Mouse (Mus musculus) adrenal gland, adult (tissue): Measurements from ENCODE around the gene Abi3bp.

Experiments
- DNase-seq, 2 experiments: peaks; one replicate each; pipeline ENCODE4 v3.0.0; 2022 to 2023; ENCODE audit warnings: low spot score in 1 of 2; ENCODE audit not compliant: inconsistent age in 2 of 2

The Abi3bp gene

GRCm38 (mm10) chr16:56502134-56502533 lies 24.5 kb downstream of the Abi3bp start:
- peak; percentile 64 to 84 for DNase-seq

GRCm38 (mm10) chr16:56503941-56504340 lies 26.3 kb downstream of the Abi3bp start:
- no peak for DNase-seq

- DNase-seq: no peak
These were observed 40.3 kb downstream of the Abi3bp start for GRCm38 (mm10) chr16:56518024-56518423.

GRCm38 (mm10) chr16:56524359-56524758 lies 46.7 kb downstream of the Abi3bp start:
- DNase-seq: no peak

- no peak for DNase-seq
These were observed 48.8 kb downstream of the Abi3bp start for GRCm38 (mm10) chr16:56526482-56526881.

GRCm38 (mm10) chr16:56528079-56528688 lies 50.5 kb downstream of the Abi3bp start:
- peak in 1 of 2 experiments; percentile 44 for DNase-seq

GRCm38 (mm10) chr16:56579536-56579935 lies 101.9 kb downstream of the Abi3bp start:
- DNase-seq: no peak

- peak in 1 of 2 experiments; percentile 18 for DNase-seq
These were observed 115.9 kb downstream of the Abi3bp start for GRCm38 (mm10) chr16:56593581-56593980.

- no peak for DNase-seq
These were observed 117.2 kb downstream of the Abi3bp start for GRCm38 (mm10) chr16:56594866-56595265.

- peak in 1 of 2 experiments; percentile 33 for DNase-seq
These were observed 120.7 kb downstream of the Abi3bp start for GRCm38 (mm10) chr16:56598427-56598826.

GRCm38 (mm10) chr16:56602394-56602793 lies 124.7 kb downstream of the Abi3bp start:
- DNase-seq: peak in 1 of 2 experiments; percentile 29

GRCm38 (mm10) chr16:56610572-56610971 lies 132.9 kb downstream of the Abi3bp start:
- DNase-seq: no peak

GRCm38 (mm10) chr16:56611096-56611867 lies 133.6 kb downstream of the Abi3bp start:
- DNase-seq: peak; percentile 5 to 21

GRCm38 (mm10) chr16:56638544-56638943 lies 160.9 kb downstream of the Abi3bp start:
- no peak for DNase-seq

- no peak for DNase-seq
These were observed 167.6 kb downstream of the Abi3bp start for GRCm38 (mm10) chr16:56645251-56645650.

- DNase-seq: no peak
These were observed 168.9 kb downstream of the Abi3bp start for GRCm38 (mm10) chr16:56646382-56647172.

GRCm38 (mm10) chr16:56655193-56655910 lies 177.7 kb downstream of the Abi3bp start:
- DNase-seq: no peak

- no peak for DNase-seq
These were observed 181.2 kb downstream of the Abi3bp start for GRCm38 (mm10) chr16:56658866-56659265.

- no peak for DNase-seq
These were observed 191.8 kb downstream of the Abi3bp start for GRCm38 (mm10) chr16:56669520-56669919.

GRCm38 (mm10) chr16:56670941-56671340 lies 193.3 kb downstream of the Abi3bp start:
- peak in 1 of 2 experiments; percentile 46 for DNase-seq

- no peak for DNase-seq
These were observed 195.7 kb downstream of the Abi3bp start for GRCm38 (mm10) chr16:56673420-56673819.
